Mouse (Mus musculus): ENCODE results near the gene Chchd6. TPM values are rescaled to one million over a fixed set of nuclear protein-coding genes. Genes with fewer than 3 reads are reported as not detected.

Chchd6 gene
- polyA plus RNA-seq, 1 experiment from 2014 or later = 42.7 TPM

- H3K36me3 ChIP-seq = no peaks in the 10 kb centered on the region
- H3K4me1 ChIP-seq = no peaks in the 10 kb centered on the region
- no peak overlapping the region for H3K4me2 ChIP-seq
- no peaks in the 10 kb centered on the region for H3K27me3 ChIP-seq (replicated peaks)
- ATAC-seq (ENCODE audit: insufficient read depth, low FRiP score, low read depth) = no peak
- H3K9ac ChIP-seq = no peak overlapping the region
- no peaks in the 10 kb centered on the region for H3K9me3 ChIP-seq
- H3K27ac ChIP-seq = no peak overlapping the region
- WGBS = 31% methylated on average over 2 of the region's 2 CpGs
- no peak overlapping the region for H3K4me3 ChIP-seq (replicated peaks)
Observed at GRCm38 (mm10) chr6:89574641-89575040, 20.8 kb downstream of the Chchd6 start.

- WGBS = 88% methylated on average over 2 of the region's 2 CpGs
- no peak overlapping the region for H3K4me3 ChIP-seq (replicated peaks)
Observed at GRCm38 (mm10) chr6:89573768-89574167, 21.7 kb downstream of the Chchd6 start.

GRCm38 (mm10) chr6:89572921-89573636 lies 22.4 kb downstream of the Chchd6 start:
- H3K36me3 ChIP-seq = no peaks in the 10 kb centered on the region
- no peaks in the 10 kb centered on the region for H3K27me3 ChIP-seq (replicated peaks)
- H3K4me3 ChIP-seq (replicated peaks) = no peak overlapping the region
- ATAC-seq (ENCODE audit: insufficient read depth, low FRiP score, low read depth) = no peak
- H3K9me3 ChIP-seq = no peaks in the 10 kb centered on the region
- H3K27ac ChIP-seq = no peak overlapping the region
- H3K4me2 ChIP-seq = no peak overlapping the region
- no peaks in the 10 kb centered on the region for H3K4me1 ChIP-seq
- no peak overlapping the region for H3K9ac ChIP-seq

More at GRCm38 (mm10) chr6:89573768-89574167, 21.7 kb downstream of the Chchd6 start:
- Histone ChIP-seq H3K27ac (no peak overlapping the region), H3K27me3 (replicated peaks) (no peaks in the 10 kb centered on the region), H3K36me3 (no peaks in the 10 kb centered on the region), H3K4me1 (no peaks in the 10 kb centered on the region), H3K9ac (no peak overlapping the region), H3K9me3 (no peaks in the 10 kb centered on the region), H3K4me2 (no peak overlapping the region)
- no peak for ATAC-seq (ENCODE audit: insufficient read depth, low FRiP score, low read depth)

GRCm38 (mm10) chr6:89569370-89569769 lies 26.1 kb downstream of the Chchd6 start:
- Histone ChIP-seq H3K9ac (no peak overlapping the region), H3K4me1 (no peaks in the 10 kb centered on the region), H3K27ac (no peak overlapping the region), H3K27me3 (replicated peaks) (no peaks in the 10 kb centered on the region), H3K4me2 (no peak overlapping the region), H3K4me3 (replicated peaks) (no peak overlapping the region), H3K9me3 (no peaks in the 10 kb centered on the region), H3K36me3 (no peaks in the 10 kb centered on the region)
- no peak for ATAC-seq (ENCODE audit: insufficient read depth, low FRiP score, low read depth)
- WGBS = 64% methylated on average over 4 of the region's 4 CpGs

GRCm38 (mm10) chr6:89566740-89567139 lies 28.7 kb downstream of the Chchd6 start:
- Histone ChIP-seq H3K9ac (no peak overlapping the region), H3K36me3 (no peaks in the 10 kb centered on the region), H3K4me1 (no peaks in the 10 kb centered on the region), H3K4me2 (no peak overlapping the region), H3K4me3 (replicated peaks) (no peak overlapping the region), H3K27me3 (replicated peaks) (no peaks in the 10 kb centered on the region), H3K9me3 (no peaks in the 10 kb centered on the region), H3K27ac (no peak overlapping the region)
- WGBS = 63% methylated on average over 4 of the region's 4 CpGs
- no peak for ATAC-seq (ENCODE audit: insufficient read depth, low FRiP score, low read depth)

GRCm38 (mm10) chr6:89563381-89563780 lies 32.1 kb downstream of the Chchd6 start:
- Histone ChIP-seq H3K4me3 (replicated peaks) (no peak overlapping the region), H3K4me1 (no peaks in the 10 kb centered on the region), H3K27me3 (replicated peaks) (no peaks in the 10 kb centered on the region), H3K4me2 (no peak overlapping the region), H3K27ac (no peak overlapping the region), H3K9ac (no peak overlapping the region), H3K36me3 (no peaks in the 10 kb centered on the region), H3K9me3 (no peaks in the 10 kb centered on the region)
- WGBS = 85% methylated on average over 4 of the region's 4 CpGs
- ATAC-seq (ENCODE audit: insufficient read depth, low FRiP score, low read depth) = no peak

- Histone ChIP-seq H3K4me3 (replicated peaks) (no peak overlapping the region), H3K36me3 (no peaks in the 10 kb centered on the region), H3K9me3 (no peaks in the 10 kb centered on the region), H3K9ac (no peak overlapping the region), H3K27ac (no peak overlapping the region), H3K4me2 (no peak overlapping the region), H3K4me1 (no peaks in the 10 kb centered on the region), H3K27me3 (replicated peaks) (no peaks in the 10 kb centered on the region)
- WGBS = 78% methylated on average over 2 of the region's 2 CpGs
- no peak for ATAC-seq (ENCODE audit: insufficient read depth, low FRiP score, low read depth)
Observed at GRCm38 (mm10) chr6:89560826-89561225, 34.6 kb downstream of the Chchd6 start.

GRCm38 (mm10) chr6:89557654-89558053 lies 37.8 kb downstream of the Chchd6 start:
- WGBS = 84% methylated on average over 4 of the region's 4 CpGs
- Histone ChIP-seq H3K9ac (no peak overlapping the region), H3K27ac (no peak overlapping the region), H3K9me3 (no peaks in the 10 kb centered on the region), H3K36me3 (no peaks in the 10 kb centered on the region), H3K27me3 (replicated peaks) (no peaks in the 10 kb centered on the region), H3K4me1 (no peaks in the 10 kb centered on the region), H3K4me3 (replicated peaks) (no peak overlapping the region), H3K4me2 (no peak overlapping the region)
- no peak for ATAC-seq (ENCODE audit: insufficient read depth, low FRiP score, low read depth)

GRCm38 (mm10) chr6:89556566-89556965 lies 38.9 kb downstream of the Chchd6 start:
- no peak overlapping the region for H3K9ac ChIP-seq
- ATAC-seq (ENCODE audit: insufficient read depth, low FRiP score, low read depth) = no peak
- no peaks in the 10 kb centered on the region for H3K36me3 ChIP-seq
- WGBS = 45% methylated on average over 7 of the region's 7 CpGs
- no peaks in the 10 kb centered on the region for H3K4me1 ChIP-seq
- no peak overlapping the region for H3K4me3 ChIP-seq (replicated peaks)
- no peaks in the 10 kb centered on the region for H3K27me3 ChIP-seq (replicated peaks)
- H3K9me3 ChIP-seq = no peaks in the 10 kb centered on the region
- H3K27ac ChIP-seq = no peak overlapping the region
- no peak overlapping the region for H3K4me2 ChIP-seq

GRCm38 (mm10) chr6:89555971-89556370 lies 39.5 kb downstream of the Chchd6 start:
- Histone ChIP-seq H3K27me3 (replicated peaks) (no peaks in the 10 kb centered on the region), H3K36me3 (no peaks in the 10 kb centered on the region), H3K9ac (no peak overlapping the region), H3K4me2 (no peak overlapping the region), H3K9me3 (no peaks in the 10 kb centered on the region), H3K4me3 (replicated peaks) (no peak overlapping the region), H3K27ac (no peak overlapping the region), H3K4me1 (no peaks in the 10 kb centered on the region)
- no peak for ATAC-seq (ENCODE audit: insufficient read depth, low FRiP score, low read depth)
- WGBS = 78% methylated on average over 1 of the region's 1 CpGs

GRCm38 (mm10) chr6:89554029-89554428 lies 41.4 kb downstream of the Chchd6 start:
- WGBS = 50% methylated on average over 5 of the region's 5 CpGs

GRCm38 (mm10) chr6:89553012-89553704 lies 42.3 kb downstream of the Chchd6 start:
- H3K9ac ChIP-seq = no peak overlapping the region
- no peaks in the 10 kb centered on the region for H3K9me3 ChIP-seq
- no peaks in the 10 kb centered on the region for H3K36me3 ChIP-seq
- WGBS = 9% methylated on average over 4 of the region's 4 CpGs
- H3K27me3 ChIP-seq (replicated peaks) = no peaks in the 10 kb centered on the region
- H3K4me3 ChIP-seq (replicated peaks) = no peak overlapping the region
- H3K27ac ChIP-seq = no peak overlapping the region
- peak; percentile 63; the same call in 1 of the 2 replicates for ATAC-seq (ENCODE audit: insufficient read depth, low FRiP score, low read depth)
- H3K4me2 ChIP-seq = no peak overlapping the region
- H3K4me1 ChIP-seq = no peaks in the 10 kb centered on the region

More at GRCm38 (mm10) chr6:89554029-89554428, 41.4 kb downstream of the Chchd6 start:
- Histone ChIP-seq H3K9me3 (no peaks in the 10 kb centered on the region), H3K4me1 (no peaks in the 10 kb centered on the region), H3K27me3 (replicated peaks) (no peaks in the 10 kb centered on the region), H3K4me2 (no peak overlapping the region), H3K9ac (no peak overlapping the region), H3K36me3 (no peaks in the 10 kb centered on the region), H3K27ac (no peak overlapping the region), H3K4me3 (replicated peaks) (no peak overlapping the region)
- ATAC-seq (ENCODE audit: insufficient read depth, low FRiP score, low read depth) = no peak; the same call in 1 of the 2 replicates
